Mouse (Mus musculus) liver, embryonic 13.5 days (tissue): ENCODE measurements around the gene Bag3. TPM values are rescaled to one million over a fixed set of nuclear protein-coding genes. Genes with fewer than 3 reads are reported as not detected.

Source experiments
- ATAC-seq: fragments of 200-750 bp; cut with Nextera tagmentation; 2 replicates; pipeline ENCODE4 v1.8.0; 2017; ENCODE audit warnings: low read depth, mild to moderate bottlenecking, moderate number of reproducible peaks, moderate library complexity
- DNase-seq: peaks from one replicate; pipeline ENCODE4 v3.0.0; 2022
- H3K27ac ChIP-seq: fragments of 300-500 bp; sonication (generic); 2 replicates; pipeline ENCODE4 v1.5.1; 2015; ENCODE audit warnings: moderate library complexity, mild to moderate bottlenecking, inconsistent platforms
- H3K27me3 ChIP-seq: fragments of 300-500 bp; sonication (generic); 2 replicates; pipeline ENCODE4 v1.6.1; 2015; ENCODE audit warnings: mild to moderate bottlenecking, inconsistent platforms
- H3K36me3 ChIP-seq: fragments of 300-500 bp; sonication (generic); 2 replicates; pipeline ENCODE4 v1.6.1; 2015; ENCODE audit warnings: mild to moderate bottlenecking, inconsistent platforms
- H3K4me1 ChIP-seq: fragments of 300-500 bp; sonication (generic); replicated peaks from 2 replicates; pipeline ENCODE4 v1.6.1; 2015; ENCODE audit warnings: inconsistent platforms
- H3K4me2 ChIP-seq: fragments of 300-500 bp; sonication (generic); 2 replicates; pipeline ENCODE4 v1.6.1; 2015; ENCODE audit warnings: inconsistent platforms, mild to moderate bottlenecking, moderate library complexity
- H3K4me3 ChIP-seq: fragments of 300-500 bp; sonication (generic); replicated peaks from 2 replicates; pipeline ENCODE4 v1.5.1; 2015; ENCODE audit warnings: mild to moderate bottlenecking, inconsistent platforms
- H3K9ac ChIP-seq: fragments of 300-500 bp; sonication (generic); 2 replicates; pipeline ENCODE4 v1.6.1; 2015; ENCODE audit warnings: mild to moderate bottlenecking, inconsistent platforms
- H3K9me3 ChIP-seq: fragments of 300-500 bp; sonication (generic); replicated peaks from 2 replicates; pipeline ENCODE4 v1.6.1; 2016; ENCODE audit warnings: inconsistent platforms
- WGBS: fragments of 180-500 bp; shearing (Covaris S2); methylation state at CpG from one replicate; pipeline ENCODE4 v1.1.7; 2015; ENCODE audit not compliant: insufficient replicate concordance; 5-methylcytosine and 5-hydroxymethylcytosine counted together
- polyA plus RNA-seq: library from polyadenylated mRNA; unstranded; fragments of >200 nt; fragmentation: Nextera tagmentation; extraction: Ambion mirVana; gene quantifications from 2 replicates; pipeline ENCODE4 v1.2.1, GENCODE M21; 2015

Bag3 gene
- 3.3 and 3.9 TPM in 2 replicates for polyA plus RNA-seq

DNA sequence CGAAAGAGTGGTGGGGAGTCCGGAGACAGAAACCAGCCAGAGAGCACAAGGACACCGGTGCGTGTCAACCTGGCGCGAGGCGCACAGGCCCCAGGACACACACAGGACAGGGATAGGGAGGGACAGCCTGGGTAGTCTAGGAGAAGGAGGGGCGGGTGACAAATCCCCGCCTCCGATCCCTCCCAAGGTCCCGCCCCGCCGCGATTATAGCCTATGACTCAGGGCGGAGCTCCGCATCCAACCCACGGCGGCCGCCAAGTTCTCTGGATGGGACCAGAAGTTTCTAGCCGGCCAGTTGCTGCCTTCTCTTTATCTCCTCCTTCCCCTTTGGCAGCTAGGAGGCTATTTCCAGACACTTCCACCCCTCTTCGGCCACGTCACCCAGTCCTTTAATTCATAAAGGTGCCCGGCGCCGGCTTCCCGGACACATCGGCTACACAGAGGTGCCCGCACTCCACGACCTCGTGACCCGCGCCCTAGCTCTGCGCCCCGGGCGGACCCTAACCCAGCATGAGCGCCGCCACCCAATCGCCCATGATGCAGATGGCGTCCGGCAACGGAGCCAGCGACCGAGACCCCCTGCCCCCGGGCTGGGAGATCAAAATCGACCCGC is at the start of gene Bag3:
TSS of gene Bag3 (plus strand) at position 268 of the 613 bp plus-strand sequence.
- Histone ChIP-seq H3K9me3 (no peaks in the 10 kb centered on the region), H3K9ac (peak within 1 kb of the TSS; percentile 90), H3K4me1 (peaks cover 42% of the 10 kb centered on the region), H3K27me3 (peaks cover 12% of the 10 kb centered on the region; the same call in 1 of the 2 replicates), H3K27ac (peak within 1 kb of the TSS; percentile 94), H3K36me3 (no peaks in the 10 kb centered on the region), H3K4me2 (peak within 1 kb of the TSS; percentile 99), H3K4me3 (peak within 1 kb of the TSS; percentile 84)
- DNase-seq (peak; percentile 94), ATAC-seq (peak; percentile 99)
- under 1% methylated on average over 46 of the region's 46 CpGs for WGBS

DNA sequence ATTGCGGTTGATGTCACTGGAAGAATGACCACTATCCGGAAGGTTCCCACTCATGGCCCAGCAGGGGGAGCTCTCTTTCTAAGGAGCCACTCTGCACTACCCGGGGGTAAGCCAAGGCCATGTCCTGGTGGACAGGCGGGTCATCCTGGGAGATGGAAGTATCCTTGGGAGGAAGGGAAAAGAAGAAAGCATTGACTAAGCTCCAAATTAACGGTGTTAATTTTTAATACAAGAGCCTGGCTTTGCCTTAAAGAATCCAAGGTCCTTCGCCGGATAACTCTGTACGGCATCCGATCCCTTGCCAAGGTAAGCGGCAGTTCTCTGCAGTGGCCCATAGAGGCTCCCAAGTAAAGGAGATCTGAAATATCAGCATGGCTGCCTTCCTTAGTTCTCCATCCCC is 49.1 kb upstream of the Bag3 start:
- Histone ChIP-seq H3K4me3 (no peak overlapping the region), H3K27me3 (no peaks in the 10 kb centered on the region), H3K4me2 (no peak overlapping the region), H3K9me3 (no peaks in the 10 kb centered on the region), H3K36me3 (no peaks in the 10 kb centered on the region), H3K4me1 (no peaks in the 10 kb centered on the region), H3K27ac (no peak overlapping the region), H3K9ac (no peak overlapping the region)
- 54% methylated on average over 10 of the region's 10 CpGs for WGBS
- DNase-seq (peak; percentile 20), ATAC-seq (no peak)

- Histone ChIP-seq H3K4me1 (no peaks in the 10 kb centered on the region), H3K27ac (no peak overlapping the region), H3K36me3 (no peaks in the 10 kb centered on the region), H3K4me2 (no peak overlapping the region), H3K9ac (no peak overlapping the region), H3K27me3 (no peaks in the 10 kb centered on the region), H3K9me3 (peaks cover 8% of the 10 kb centered on the region), H3K4me3 (no peak overlapping the region)
- ATAC-seq = no peak
- DNase-seq = no peak
- 81% methylated on average over 3 of the region's 3 CpGs for WGBS
Measured at GRCm38 (mm10) chr7:128488986-128489385, 34.4 kb upstream of the Bag3 start.

DNA sequence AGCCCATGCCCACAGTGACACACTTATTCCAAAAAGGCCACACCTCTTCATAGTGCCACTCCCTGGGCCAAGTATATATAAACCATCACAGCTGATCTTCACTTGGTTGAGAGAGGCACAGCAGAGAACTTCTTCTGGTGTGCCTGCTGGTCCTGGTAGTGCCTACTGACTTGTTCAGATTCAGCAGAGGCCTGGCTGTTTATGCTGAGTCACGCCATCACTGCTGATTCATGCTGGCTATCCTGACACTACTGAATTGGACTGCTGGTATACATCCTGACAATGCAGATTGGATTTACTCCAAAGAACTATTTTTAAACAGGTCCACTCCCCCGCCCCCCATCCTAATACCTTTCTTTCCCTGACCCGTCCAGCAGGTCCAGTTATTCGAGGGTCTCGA is 28.9 kb upstream of the Bag3 start:
- 68% methylated on average over 5 of the region's 5 CpGs for WGBS
- Histone ChIP-seq H3K9ac (no peak overlapping the region), H3K27me3 (no peaks in the 10 kb centered on the region), H3K4me1 (peaks cover 8% of the 10 kb centered on the region), H3K36me3 (no peaks in the 10 kb centered on the region), H3K27ac (no peak overlapping the region), H3K4me3 (no peak overlapping the region), H3K9me3 (no peaks in the 10 kb centered on the region), H3K4me2 (no peak overlapping the region)
- DNase-seq = peak; percentile 76
- peak; percentile 70 for ATAC-seq

DNA sequence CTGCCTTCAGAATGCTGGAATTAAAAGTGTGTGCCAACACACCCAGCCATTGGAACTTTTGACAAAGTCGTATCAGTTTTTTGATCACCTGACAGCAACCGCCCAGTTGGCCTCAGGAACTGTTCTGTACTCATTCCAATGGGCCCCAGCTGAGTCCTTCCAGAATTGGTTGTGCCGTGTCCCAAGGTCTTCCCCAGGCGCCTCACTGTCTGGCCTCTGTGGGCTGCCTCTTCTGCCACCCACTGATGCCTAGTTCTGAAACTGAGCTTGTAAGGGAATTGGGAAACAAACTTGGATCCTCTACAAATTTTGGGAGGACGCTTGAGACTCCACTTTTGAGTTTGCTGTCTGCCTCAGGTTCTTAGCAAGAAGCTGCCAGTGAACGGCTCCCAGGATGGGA is 23.6 kb upstream of the Bag3 start:
- no peak overlapping the region for H3K4me3 ChIP-seq
- no peak overlapping the region for H3K27ac ChIP-seq
- no peak overlapping the region for H3K9ac ChIP-seq
- no peak overlapping the region for H3K4me2 ChIP-seq
- H3K9me3 ChIP-seq = no peaks in the 10 kb centered on the region
- H3K27me3 ChIP-seq = no peaks in the 10 kb centered on the region
- no peak for ATAC-seq
- WGBS = 64% methylated on average over 6 of the region's 6 CpGs
- no peak for DNase-seq
- H3K36me3 ChIP-seq = no peaks in the 10 kb centered on the region
- peaks cover 2% of the 10 kb centered on the region for H3K4me1 ChIP-seq

GRCm38 (mm10) chr7:128504091-128504490 is 19.3 kb upstream of the Bag3 start:
- no peak for DNase-seq
- Histone ChIP-seq H3K4me2 (no peak overlapping the region), H3K9ac (no peak overlapping the region), H3K4me1 (no peaks in the 10 kb centered on the region), H3K27me3 (no peaks in the 10 kb centered on the region), H3K9me3 (no peaks in the 10 kb centered on the region), H3K27ac (no peak overlapping the region), H3K4me3 (no peak overlapping the region), H3K36me3 (no peaks in the 10 kb centered on the region)
- no peak for ATAC-seq
- WGBS = 77% methylated on average over 6 of the region's 6 CpGs

- Histone ChIP-seq H3K27me3 (0 out of 2 replicates have a peak, but pooled peaks cover 4% of the 10 kb centered on the region), H3K4me1 (no peaks in the 10 kb centered on the region), H3K9ac (no peak overlapping the region), H3K9me3 (no peaks in the 10 kb centered on the region), H3K36me3 (no peaks in the 10 kb centered on the region), H3K4me3 (no peak overlapping the region), H3K4me2 (no peak overlapping the region), H3K27ac (no peak overlapping the region)
- no peak for ATAC-seq
- DNase-seq = no peak
- 66% methylated on average over 5 of the region's 5 CpGs for WGBS
Measured at GRCm38 (mm10) chr7:128511936-128512335, 11.5 kb upstream of the Bag3 start.

GRCm38 (mm10) chr7:128513512-128513911 is 9.9 kb upstream of the Bag3 start:
- Histone ChIP-seq H3K4me3 (no peak overlapping the region), H3K36me3 (no peaks in the 10 kb centered on the region), H3K4me1 (no peaks in the 10 kb centered on the region), H3K9me3 (no peaks in the 10 kb centered on the region), H3K27ac (no peak overlapping the region), H3K4me2 (no peak overlapping the region), H3K27me3 (0 out of 2 replicates have a peak, but pooled peaks cover 4% of the 10 kb centered on the region), H3K9ac (no peak overlapping the region)
- 58% methylated on average over 7 of the region's 7 CpGs for WGBS
- DNase-seq = no peak
- ATAC-seq = no peak

GRCm38 (mm10) chr7:128514341-128514740 is 9.1 kb upstream of the Bag3 start:
- H3K27ac ChIP-seq = no peak overlapping the region
- WGBS = 56% methylated on average over 4 of the region's 4 CpGs
- H3K36me3 ChIP-seq = no peaks in the 10 kb centered on the region
- no peaks in the 10 kb centered on the region for H3K9me3 ChIP-seq
- 0 out of 2 replicates have a peak, but pooled peaks cover 4% of the 10 kb centered on the region for H3K27me3 ChIP-seq
- ATAC-seq (no peak), DNase-seq (no peak)
- no peaks in the 10 kb centered on the region for H3K4me1 ChIP-seq
- H3K9ac ChIP-seq = no peak overlapping the region
- H3K4me2 ChIP-seq = no peak overlapping the region
- H3K4me3 ChIP-seq = no peak overlapping the region

DNA sequence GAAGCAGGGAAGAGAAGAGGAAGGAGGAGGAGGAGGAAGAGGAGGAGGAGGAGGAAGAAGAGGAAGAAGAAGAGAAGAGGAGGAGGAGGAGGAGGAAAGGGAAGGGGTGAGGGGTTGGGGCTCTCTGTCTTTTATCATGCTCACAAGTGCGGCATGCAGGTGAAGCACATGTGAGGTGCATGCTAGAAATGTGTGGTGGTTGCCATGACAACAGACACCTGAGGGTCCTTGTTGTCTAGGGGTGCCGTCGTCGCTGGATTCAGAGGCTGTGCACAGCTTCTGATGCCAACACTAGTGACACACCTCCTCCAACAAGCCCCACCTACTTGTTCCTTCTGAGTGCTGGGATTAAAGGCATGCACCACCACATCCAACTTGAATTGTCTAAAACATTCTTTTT is 7.1 kb upstream of the Bag3 start:
- no peaks in the 10 kb centered on the region for H3K36me3 ChIP-seq
- H3K4me2 ChIP-seq = no peak overlapping the region
- peaks cover 9% of the 10 kb centered on the region; the same call in 1 of the 2 replicates for H3K27me3 ChIP-seq
- H3K9me3 ChIP-seq = no peaks in the 10 kb centered on the region
- no peak overlapping the region for H3K9ac ChIP-seq
- ATAC-seq (no peak), DNase-seq (no peak)
- H3K4me1 ChIP-seq = no peaks in the 10 kb centered on the region
- H3K4me3 ChIP-seq = no peak overlapping the region
- H3K27ac ChIP-seq = no peak overlapping the region
- 56% methylated on average over 4 of the region's 4 CpGs for WGBS

GRCm38 (mm10) chr7:128519316-128520050 is 3.9 kb upstream of the Bag3 start:
- DNase-seq (no peak), ATAC-seq (no peak)
- 68% methylated on average over 16 of the region's 16 CpGs for WGBS
- Histone ChIP-seq H3K4me1 (peaks cover 14% of the 10 kb centered on the region), H3K4me3 (no peak overlapping the region), H3K36me3 (no peaks in the 10 kb centered on the region), H3K9ac (no peak overlapping the region), H3K4me2 (no peak overlapping the region), H3K9me3 (no peaks in the 10 kb centered on the region), H3K27ac (no peak overlapping the region), H3K27me3 (peaks cover 15% of the 10 kb centered on the region; the same call in 1 of the 2 replicates)
